Comparison of ENCODE assay signal across 8 mouse cellular contexts in genomic region chr1:84611331-84611730, GRCm38 (mm10).
"Had no signal": no experiment of that assay in that cellular context is flagged by ENCODE, and none has a peak within 500 bp of the region (broad histone marks: within the 10 kb centered on the region; RNA-seq: fewer than 3 reads in every experiment).

No protein-coding gene starts in this region.

- H3K9me3 ChIP-seq: intestine, embryonic 15.5 days; limb, embryonic 15.5 days; liver, embryonic 12.5 days; lung, embryonic 15.5 days had no signal

- DNase-seq: kidney, adult 18-20 months; kidney, postnatal 25 days; layer of hippocampus, postnatal 36 days had no signal

- ATAC-seq: intestine, embryonic 15.5 days; liver, embryonic 12.5 days had no signal

- H3K36me3 ChIP-seq: intestine, embryonic 15.5 days; limb, embryonic 15.5 days; liver, embryonic 12.5 days; lung, embryonic 15.5 days had no signal

- H3K9ac ChIP-seq: intestine, embryonic 15.5 days; limb, embryonic 15.5 days; liver, embryonic 12.5 days; lung, embryonic 15.5 days had no signal

- H3K4me1 ChIP-seq: intestine, embryonic 15.5 days; limb, embryonic 15.5 days; liver, embryonic 12.5 days; lung, embryonic 15.5 days had no signal

- H3K27ac ChIP-seq: intestine, embryonic 15.5 days; limb, embryonic 15.5 days; liver, embryonic 12.5 days; lung, embryonic 15.5 days; stomach, postnatal 0 days had no signal

- H3K27me3 ChIP-seq: intestine, embryonic 15.5 days; limb, embryonic 15.5 days; liver, embryonic 12.5 days; lung, embryonic 15.5 days had no signal

- H3K4me3 ChIP-seq: intestine, embryonic 15.5 days; limb, embryonic 15.5 days; liver, embryonic 12.5 days; lung, embryonic 15.5 days had no signal

- H3K4me2 ChIP-seq: intestine, embryonic 15.5 days; limb, embryonic 15.5 days; liver, embryonic 12.5 days; lung, embryonic 15.5 days had no signal
